Mouse (Mus musculus) intestine, embryonic 16.5 days (tissue): ENCODE measurements around the gene Magi1. TPM values are rescaled to one million over a fixed set of nuclear protein-coding genes. Genes with fewer than 3 reads are reported as not detected.

ENCODE experiments used
- ATAC-seq: fragments of 200-750 bp; cut with Nextera tagmentation; 2 replicates; pipeline ENCODE4 v1.8.0; 2017; ENCODE audit warnings: moderate TSS enrichment, moderate library complexity
- H3K27ac ChIP-seq: fragments of 300-500 bp; sonication (generic); 2 replicates; pipeline ENCODE4 v1.5.1; 2014; ENCODE audit warnings: mild to moderate bottlenecking, low read length
- H3K27me3 ChIP-seq: fragments of 300-500 bp; sonication (generic); replicated peaks from 2 replicates; pipeline ENCODE4 v1.6.1; 2014; ENCODE audit warnings: low read length, control low read depth, mixed read lengths; ENCODE audit not compliant: control insufficient read depth, insufficient read depth
- H3K36me3 ChIP-seq: fragments of 300-500 bp; sonication (generic); 2 replicates; pipeline ENCODE4 v1.6.1; 2014; ENCODE audit warnings: low read length, control low read depth; ENCODE audit not compliant: control insufficient read depth, insufficient read depth
- H3K4me1 ChIP-seq: fragments of 300-500 bp; sonication (generic); 2 replicates; pipeline ENCODE4 v1.6.1; 2014; ENCODE audit warnings: low read length, control low read depth, mixed read lengths; ENCODE audit not compliant: control insufficient read depth, insufficient read depth
- H3K4me2 ChIP-seq: fragments of 300-500 bp; sonication (generic); 2 replicates; pipeline ENCODE4 v1.6.1; 2014; ENCODE audit warnings: low read depth, low read length, control low read depth
- H3K4me3 ChIP-seq: fragments of 300-500 bp; sonication (generic); 2 replicates; pipeline ENCODE4 v1.5.1; 2014; ENCODE audit warnings: mild to moderate bottlenecking, low read length
- H3K9ac ChIP-seq: fragments of 300-500 bp; sonication (generic); 2 replicates; pipeline ENCODE4 v1.6.1; 2014; ENCODE audit warnings: low read depth, low read length
- H3K9me3 ChIP-seq: fragments of 300-500 bp; sonication (generic); 2 replicates; pipeline ENCODE4 v1.6.1; 2016; ENCODE audit warnings: low read length, control low read depth; ENCODE audit not compliant: control insufficient read depth
- WGBS: fragments of 180-500 bp; shearing (Covaris S2); extraction: QIAGEN DNeasy Blood & Tissue Kit; methylation state at CpG from one replicate; pipeline ENCODE4 v1.1.7; 2014; 5-methylcytosine and 5-hydroxymethylcytosine counted together
- polyA plus RNA-seq: library from polyadenylated mRNA; unstranded; fragments of >200 nt; fragmentation: Nextera tagmentation; extraction: Ambion mirVana; gene quantifications from 2 replicates; pipeline ENCODE4 v1.2.1, GENCODE M21; 2015

The Magi1 gene
- polyA plus RNA-seq, 1 experiment from 2014 or later, result 6.7 TPM

GRCm38 (mm10) chr6:93901408-93901807 is 382.3 kb downstream of the Magi1 start:
- no peaks in the 10 kb centered on the region for H3K27me3 ChIP-seq
- H3K9ac ChIP-seq, result no peak overlapping the region
- WGBS, result 93% methylated on average over 2 of the region's 2 CpGs
- no peak overlapping the region for H3K4me2 ChIP-seq
- H3K9me3 ChIP-seq, result no peaks in the 10 kb centered on the region
- H3K36me3 ChIP-seq, result no peaks in the 10 kb centered on the region
- H3K27ac ChIP-seq, result no peak overlapping the region
- 0 out of 2 replicates have a peak, but pooled peaks cover 3% of the 10 kb centered on the region for H3K4me1 ChIP-seq
- no peak for ATAC-seq
- H3K4me3 ChIP-seq, result no peak overlapping the region

- Histone ChIP-seq H3K27me3 (no peaks in the 10 kb centered on the region), H3K9ac (no peak overlapping the region), H3K4me1 (0 out of 2 replicates have a peak, but pooled peaks cover 3% of the 10 kb centered on the region), H3K4me2 (no peak overlapping the region), H3K4me3 (no peak overlapping the region), H3K36me3 (no peaks in the 10 kb centered on the region), H3K9me3 (no peaks in the 10 kb centered on the region), H3K27ac (no peak overlapping the region)
- no peak for ATAC-seq
- 74% methylated on average over 2 of the region's 2 CpGs for WGBS
These were observed 386.2 kb downstream of the Magi1 start for GRCm38 (mm10) chr6:93897512-93897911.

GRCm38 (mm10) chr6:93895721-93896120 is 388.0 kb downstream of the Magi1 start:
- Histone ChIP-seq H3K36me3 (no peaks in the 10 kb centered on the region), H3K4me1 (0 out of 2 replicates have a peak, but pooled peaks cover 3% of the 10 kb centered on the region), H3K9me3 (no peaks in the 10 kb centered on the region), H3K27ac (no peak overlapping the region), H3K4me3 (no peak overlapping the region), H3K27me3 (no peaks in the 10 kb centered on the region), H3K9ac (no peak overlapping the region), H3K4me2 (no peak overlapping the region)
- 73% methylated on average over 2 of the region's 2 CpGs for WGBS
- no peak for ATAC-seq

GRCm38 (mm10) chr6:93893956-93894355 is 389.8 kb downstream of the Magi1 start:
- Histone ChIP-seq H3K27me3 (no peaks in the 10 kb centered on the region), H3K36me3 (no peaks in the 10 kb centered on the region), H3K27ac (no peak overlapping the region), H3K4me2 (no peak overlapping the region), H3K9me3 (no peaks in the 10 kb centered on the region), H3K4me3 (no peak overlapping the region), H3K4me1 (no peaks in the 10 kb centered on the region), H3K9ac (no peak overlapping the region)
- WGBS, result 63% methylated on average over 7 of the region's 7 CpGs
- no peak for ATAC-seq

GRCm38 (mm10) chr6:93892922-93893321 is 390.8 kb downstream of the Magi1 start:
- no peak overlapping the region for H3K4me3 ChIP-seq
- 43% methylated on average over 5 of the region's 5 CpGs for WGBS
- H3K27ac ChIP-seq, result no peak overlapping the region
- H3K27me3 ChIP-seq, result no peaks in the 10 kb centered on the region
- ATAC-seq, result no peak
- H3K4me1 ChIP-seq, result no peaks in the 10 kb centered on the region
- no peaks in the 10 kb centered on the region for H3K36me3 ChIP-seq
- no peak overlapping the region for H3K9ac ChIP-seq
- H3K9me3 ChIP-seq, result no peaks in the 10 kb centered on the region
- H3K4me2 ChIP-seq, result no peak overlapping the region

- Histone ChIP-seq H3K4me1 (no peaks in the 10 kb centered on the region), H3K27me3 (no peaks in the 10 kb centered on the region), H3K36me3 (no peaks in the 10 kb centered on the region), H3K4me3 (no peak overlapping the region), H3K27ac (no peak overlapping the region), H3K4me2 (no peak overlapping the region), H3K9ac (no peak overlapping the region), H3K9me3 (no peaks in the 10 kb centered on the region)
- no peak for ATAC-seq
- WGBS, result 94% methylated on average over 3 of the region's 3 CpGs
These were observed 393.7 kb downstream of the Magi1 start for GRCm38 (mm10) chr6:93890011-93890410.

GRCm38 (mm10) chr6:93877337-93877736 is 406.4 kb downstream of the Magi1 start:
- ATAC-seq, result no peak
- 70% methylated on average over 4 of the region's 4 CpGs for WGBS

GRCm38 (mm10) chr6:93874936-93875335 is 408.8 kb downstream of the Magi1 start:
- Histone ChIP-seq H3K36me3 (no peaks in the 10 kb centered on the region), H3K4me3 (no peak overlapping the region), H3K9me3 (no peaks in the 10 kb centered on the region), H3K4me1 (0 out of 2 replicates have a peak, but pooled peaks cover 2% of the 10 kb centered on the region), H3K9ac (no peak overlapping the region), H3K4me2 (no peak overlapping the region), H3K27ac (no peak overlapping the region), H3K27me3 (no peaks in the 10 kb centered on the region)
- ATAC-seq, result no peak
- WGBS, result 85% methylated on average over 2 of the region's 2 CpGs

More at GRCm38 (mm10) chr6:93877337-93877736, 406.4 kb downstream of the Magi1 start:
- H3K27me3 ChIP-seq, result no peaks in the 10 kb centered on the region
- H3K4me1 ChIP-seq, result no peaks in the 10 kb centered on the region
- H3K4me3 ChIP-seq, result no peak overlapping the region
- H3K9me3 ChIP-seq, result no peaks in the 10 kb centered on the region
- no peak overlapping the region for H3K9ac ChIP-seq
- no peaks in the 10 kb centered on the region for H3K36me3 ChIP-seq
- H3K4me2 ChIP-seq, result no peak overlapping the region
- H3K27ac ChIP-seq, result no peak overlapping the region

GRCm38 (mm10) chr6:93874376-93874775 is 409.3 kb downstream of the Magi1 start:
- no peak overlapping the region for H3K27ac ChIP-seq
- no peak overlapping the region for H3K4me2 ChIP-seq
- no peak overlapping the region for H3K4me3 ChIP-seq
- no peaks in the 10 kb centered on the region for H3K36me3 ChIP-seq
- no peaks in the 10 kb centered on the region for H3K27me3 ChIP-seq
- no peak for ATAC-seq
- no peak overlapping the region for H3K9ac ChIP-seq
- WGBS, result 91% methylated on average over 2 of the region's 2 CpGs
- 0 out of 2 replicates have a peak, but pooled peaks cover 2% of the 10 kb centered on the region for H3K4me1 ChIP-seq
- H3K9me3 ChIP-seq, result no peaks in the 10 kb centered on the region

- H3K36me3 ChIP-seq, result no peaks in the 10 kb centered on the region
- H3K4me1 ChIP-seq, result 0 out of 2 replicates have a peak, but pooled peaks cover 2% of the 10 kb centered on the region
- no peak overlapping the region for H3K4me2 ChIP-seq
- no peak for ATAC-seq
- WGBS, result 81% methylated on average over 1 of the region's 1 CpGs
- no peak overlapping the region for H3K9ac ChIP-seq
- H3K9me3 ChIP-seq, result no peaks in the 10 kb centered on the region
- H3K27ac ChIP-seq, result no peak overlapping the region
- H3K4me3 ChIP-seq, result no peak overlapping the region
- no peaks in the 10 kb centered on the region for H3K27me3 ChIP-seq
These were observed 410.2 kb downstream of the Magi1 start for GRCm38 (mm10) chr6:93873536-93873935.
